Mouse (Mus musculus): ENCODE measurements around the gene Selenom.
A peak's percentile ranks its signal among the peaks of the same experiment; 100 is the strongest.

Selenom gene

GRCm38 (mm10) chr11:3547969-3548368, 33.5 kb downstream of the Selenom start:
- no peak for TF ChIP-seq GATA4 (IDR thresholded peaks at IDR 0.05; ENCODE audit: insufficient replicate concordance, low read length)

GRCm38 (mm10) chr11:3548564-3549295, 34.2 kb downstream of the Selenom start:
- TF ChIP-seq GATA4 (IDR thresholded peaks at IDR 0.05; ENCODE audit: insufficient replicate concordance, low read length), result no peak

- TF ChIP-seq GATA4 (IDR thresholded peaks at IDR 0.05; ENCODE audit: insufficient replicate concordance, low read length), result peak; percentile 44; the same call in 1 of the 2 replicates
Observed at GRCm38 (mm10) chr11:3549791-3550190, 35.3 kb downstream of the Selenom start.

GRCm38 (mm10) chr11:3554976-3555375, 40.5 kb downstream of the Selenom start:
- TF ChIP-seq GATA4 (IDR thresholded peaks at IDR 0.05; ENCODE audit: insufficient replicate concordance, low read length), result no peak

GRCm38 (mm10) chr11:3557852-3558251, 43.4 kb downstream of the Selenom start:
- no peak for TF ChIP-seq GATA4 (IDR thresholded peaks at IDR 0.05; ENCODE audit: insufficient replicate concordance, low read length)

- peak; percentile 6; the same call in 1 of the 2 replicates for TF ChIP-seq GATA4 (IDR thresholded peaks at IDR 0.05; ENCODE audit: insufficient replicate concordance, low read length)
Observed at GRCm38 (mm10) chr11:3560202-3560601, 45.7 kb downstream of the Selenom start.

GRCm38 (mm10) chr11:3563853-3564252, 49.4 kb downstream of the Selenom start:
- TF ChIP-seq GATA4 (IDR thresholded peaks at IDR 0.05; ENCODE audit: insufficient replicate concordance, low read length), result no peak

GRCm38 (mm10) chr11:3564451-3564850, 50.0 kb downstream of the Selenom start:
- TF ChIP-seq GATA4 (IDR thresholded peaks at IDR 0.05; ENCODE audit: insufficient replicate concordance, low read length), result no peak

- no peak for TF ChIP-seq GATA4 (IDR thresholded peaks at IDR 0.05; ENCODE audit: insufficient replicate concordance, low read length)
Observed at GRCm38 (mm10) chr11:3566018-3566417, 51.5 kb downstream of the Selenom start.

All from liver, adult (tissue).